22 mouse cellular contexts compared by ENCODE assay signal in genomic region chr9:62903841-62904240, GRCm38 (mm10). TPM values are rescaled to one million over a fixed set of nuclear protein-coding genes. Genes with fewer than 3 reads are reported as not detected.
"Had no signal": no experiment of that assay in that cellular context is flagged by ENCODE, and none has a peak within 500 bp of the region (broad histone marks: within the 10 kb centered on the region; RNA-seq: fewer than 3 reads in every experiment).

No protein-coding gene starts in this region.

- DNase-seq: kidney, adult 11 months; kidney, postnatal 36 days; left cerebral cortex, postnatal 4 days; liver, embryonic 13.5 days; lung, adult 2 months; lung, postnatal 14 days; lung, postnatal 4 days; retina, postnatal 1 day; right cerebral cortex, postnatal 25 days; spleen, adult 18-20 months; thymus, adult 18-20 months; thymus, postnatal 36 days had no signal

- H3K27ac ChIP-seq: kidney, postnatal 0 days; limb, embryonic 13.5 days; liver, embryonic 13.5 days; midbrain, embryonic 10.5 days; midbrain, embryonic 13.5 days; neural tube, embryonic 13.5 days; stomach, embryonic 15.5 days had no signal

- ATAC-seq: midbrain, embryonic 13.5 days; midbrain, embryonic 16.5 days had no signal

- H3K4me3 ChIP-seq: limb, embryonic 13.5 days; liver, embryonic 13.5 days; megakaryocyte, embryonic 14.5 days; midbrain, embryonic 10.5 days; midbrain, embryonic 13.5 days; myocyte; neural tube, embryonic 13.5 days; stomach, embryonic 15.5 days had no signal

- H3K4me1 ChIP-seq: limb, embryonic 13.5 days; liver, embryonic 13.5 days; neural tube, embryonic 13.5 days; stomach, embryonic 15.5 days had no signal

RNA-seq across cellular contexts. Expression of gene Calml4, which starts 46.0 kb away (rescaled TPM):
- total RNA-seq: neutrophil, adult 5-6 weeks had no signal
